Mouse (Mus musculus): ENCODE data around the gene Akt2. TPM values are rescaled to one million over a fixed set of nuclear protein-coding genes. Genes with fewer than 3 reads are reported as not detected.

The Akt2 gene
- polyA plus RNA-seq, 1 experiment from 2014 or later = 72.9 TPM

- H3K9me3 ChIP-seq (ENCODE audit: control insufficient read depth, low read length) = no peaks in the 10 kb centered on the region
- H3K27me3 ChIP-seq (ENCODE audit: control insufficient read depth, insufficient read depth, low read length) = no peaks in the 10 kb centered on the region
- DNase-seq (ENCODE audit: low spot score) = no peak
- peak overlapping the region; percentile 45 for H3K9ac ChIP-seq (ENCODE audit: low read length)
- no peaks in the 10 kb centered on the region; the same call in 1 of the 2 replicates for H3K36me3 ChIP-seq (ENCODE audit: control insufficient read depth, insufficient read depth, low read length)
- no peak for ATAC-seq (ENCODE audit: insufficient read depth, low FRiP score, low TSS enrichment)
- peaks cover 8% of the 10 kb centered on the region for H3K4me1 ChIP-seq (ENCODE audit: control insufficient read depth, insufficient read depth, low read length)
- H3K27ac ChIP-seq (ENCODE audit: low read depth, low read length) = no peak overlapping the region
- no peak overlapping the region for H3K4me2 ChIP-seq (ENCODE audit: low read depth)
- H3K4me3 ChIP-seq (ENCODE audit: low read depth, low read length) = no peak overlapping the region
- WGBS = 39% methylated on average over 5 of the region's 5 CpGs
Observed at GRCm38 (mm10) chr7:27607580-27607979, 16.2 kb downstream of the Akt2 start.

- Histone ChIP-seq H3K4me2 (ENCODE audit: low read depth) (no peak overlapping the region), H3K9me3 (ENCODE audit: control insufficient read depth, low read length) (no peaks in the 10 kb centered on the region), H3K36me3 (ENCODE audit: control insufficient read depth, insufficient read depth, low read length) (no peaks in the 10 kb centered on the region; the same call in 1 of the 2 replicates), H3K27ac (ENCODE audit: low read depth, low read length) (no peak overlapping the region), H3K9ac (ENCODE audit: low read length) (no peak overlapping the region), H3K4me3 (ENCODE audit: low read depth, low read length) (no peak overlapping the region), H3K4me1 (ENCODE audit: control insufficient read depth, insufficient read depth, low read length) (peaks cover 8% of the 10 kb centered on the region), H3K27me3 (ENCODE audit: control insufficient read depth, insufficient read depth, low read length) (no peaks in the 10 kb centered on the region)
- WGBS = 78% methylated on average over 3 of the region's 3 CpGs
- ATAC-seq (ENCODE audit: insufficient read depth, low FRiP score, low TSS enrichment) = no peak
- DNase-seq (ENCODE audit: low spot score) = no peak
Observed at GRCm38 (mm10) chr7:27608130-27608529, 16.8 kb downstream of the Akt2 start.

GRCm38 (mm10) chr7:27609285-27609684, 17.9 kb downstream of the Akt2 start:
- H3K9ac ChIP-seq (ENCODE audit: low read length) = no peak overlapping the region
- DNase-seq (ENCODE audit: low spot score) (no peak), ATAC-seq (ENCODE audit: insufficient read depth, low FRiP score, low TSS enrichment) (no peak)
- H3K4me1 ChIP-seq (ENCODE audit: control insufficient read depth, insufficient read depth, low read length) = peaks cover 8% of the 10 kb centered on the region
- no peaks in the 10 kb centered on the region; the same call in 1 of the 2 replicates for H3K36me3 ChIP-seq (ENCODE audit: control insufficient read depth, insufficient read depth, low read length)
- no peak overlapping the region for H3K4me3 ChIP-seq (ENCODE audit: low read depth, low read length)
- no peak overlapping the region for H3K4me2 ChIP-seq (ENCODE audit: low read depth)
- H3K27ac ChIP-seq (ENCODE audit: low read depth, low read length) = no peak overlapping the region
- no peaks in the 10 kb centered on the region for H3K27me3 ChIP-seq (ENCODE audit: control insufficient read depth, insufficient read depth, low read length)
- WGBS = 95% methylated on average over 4 of the region's 4 CpGs
- H3K9me3 ChIP-seq (ENCODE audit: control insufficient read depth, low read length) = no peaks in the 10 kb centered on the region

GRCm38 (mm10) chr7:27609688-27610087, 18.3 kb downstream of the Akt2 start:
- Histone ChIP-seq H3K36me3 (ENCODE audit: control insufficient read depth, insufficient read depth, low read length) (no peaks in the 10 kb centered on the region; the same call in 1 of the 2 replicates), H3K27me3 (ENCODE audit: control insufficient read depth, insufficient read depth, low read length) (no peaks in the 10 kb centered on the region), H3K4me2 (ENCODE audit: low read depth) (no peak overlapping the region), H3K27ac (ENCODE audit: low read depth, low read length) (no peak overlapping the region), H3K9ac (ENCODE audit: low read length) (no peak overlapping the region), H3K4me3 (ENCODE audit: low read depth, low read length) (no peak overlapping the region), H3K4me1 (ENCODE audit: control insufficient read depth, insufficient read depth, low read length) (peaks cover 8% of the 10 kb centered on the region), H3K9me3 (ENCODE audit: control insufficient read depth, low read length) (no peaks in the 10 kb centered on the region)
- 98% methylated on average over 2 of the region's 2 CpGs for WGBS
- ATAC-seq (ENCODE audit: insufficient read depth, low FRiP score, low TSS enrichment) (no peak), DNase-seq (ENCODE audit: low spot score) (no peak)

GRCm38 (mm10) chr7:27610370-27610769, 19.0 kb downstream of the Akt2 start:
- H3K9me3 ChIP-seq (ENCODE audit: control insufficient read depth, low read length) = no peaks in the 10 kb centered on the region
- H3K4me3 ChIP-seq (ENCODE audit: low read depth, low read length) = no peak overlapping the region
- no peaks in the 10 kb centered on the region for H3K27me3 ChIP-seq (ENCODE audit: control insufficient read depth, insufficient read depth, low read length)
- ATAC-seq (ENCODE audit: insufficient read depth, low FRiP score, low TSS enrichment) (no peak), DNase-seq (ENCODE audit: low spot score) (no peak)
- H3K9ac ChIP-seq (ENCODE audit: low read length) = no peak overlapping the region
- WGBS = 90% methylated on average over 3 of the region's 3 CpGs
- H3K36me3 ChIP-seq (ENCODE audit: control insufficient read depth, insufficient read depth, low read length) = no peaks in the 10 kb centered on the region; the same call in 1 of the 2 replicates
- peaks cover 8% of the 10 kb centered on the region for H3K4me1 ChIP-seq (ENCODE audit: control insufficient read depth, insufficient read depth, low read length)
- no peak overlapping the region for H3K27ac ChIP-seq (ENCODE audit: low read depth, low read length)
- H3K4me2 ChIP-seq (ENCODE audit: low read depth) = no peak overlapping the region

GRCm38 (mm10) chr7:27610871-27611270, 19.5 kb downstream of the Akt2 start:
- 95% methylated on average over 5 of the region's 5 CpGs for WGBS
- Histone ChIP-seq H3K27ac (ENCODE audit: low read depth, low read length) (no peak overlapping the region), H3K4me3 (ENCODE audit: low read depth, low read length) (no peak overlapping the region), H3K4me1 (ENCODE audit: control insufficient read depth, insufficient read depth, low read length) (peaks cover 8% of the 10 kb centered on the region), H3K36me3 (ENCODE audit: control insufficient read depth, insufficient read depth, low read length) (no peaks in the 10 kb centered on the region; the same call in 1 of the 2 replicates), H3K9me3 (ENCODE audit: control insufficient read depth, low read length) (no peaks in the 10 kb centered on the region), H3K9ac (ENCODE audit: low read length) (no peak overlapping the region), H3K4me2 (ENCODE audit: low read depth) (no peak overlapping the region), H3K27me3 (ENCODE audit: control insufficient read depth, insufficient read depth, low read length) (no peaks in the 10 kb centered on the region)
- DNase-seq (ENCODE audit: low spot score) = no peak
- ATAC-seq (ENCODE audit: insufficient read depth, low FRiP score, low TSS enrichment) = no peak

GRCm38 (mm10) chr7:27612940-27613339, 21.6 kb downstream of the Akt2 start:
- H3K27ac ChIP-seq (ENCODE audit: low read depth, low read length) = no peak overlapping the region
- H3K4me1 ChIP-seq (ENCODE audit: control insufficient read depth, insufficient read depth, low read length) = no peaks in the 10 kb centered on the region
- no peak overlapping the region for H3K4me2 ChIP-seq (ENCODE audit: low read depth)
- no peak overlapping the region for H3K9ac ChIP-seq (ENCODE audit: low read length)
- 89% methylated on average over 4 of the region's 4 CpGs for WGBS
- H3K4me3 ChIP-seq (ENCODE audit: low read depth, low read length) = no peak overlapping the region
- no peaks in the 10 kb centered on the region; the same call in 1 of the 2 replicates for H3K36me3 ChIP-seq (ENCODE audit: control insufficient read depth, insufficient read depth, low read length)
- no peaks in the 10 kb centered on the region for H3K9me3 ChIP-seq (ENCODE audit: control insufficient read depth, low read length)
- H3K27me3 ChIP-seq (ENCODE audit: control insufficient read depth, insufficient read depth, low read length) = no peaks in the 10 kb centered on the region
- ATAC-seq (ENCODE audit: insufficient read depth, low FRiP score, low TSS enrichment) (no peak), DNase-seq (ENCODE audit: low spot score) (no peak)

- Histone ChIP-seq H3K27ac (ENCODE audit: low read depth, low read length) (no peak overlapping the region), H3K9ac (ENCODE audit: low read length) (no peak overlapping the region), H3K4me3 (ENCODE audit: low read depth, low read length) (no peak overlapping the region), H3K9me3 (ENCODE audit: control insufficient read depth, low read length) (no peaks in the 10 kb centered on the region), H3K27me3 (ENCODE audit: control insufficient read depth, insufficient read depth, low read length) (no peaks in the 10 kb centered on the region), H3K4me2 (ENCODE audit: low read depth) (no peak overlapping the region), H3K4me1 (ENCODE audit: control insufficient read depth, insufficient read depth, low read length) (no peaks in the 10 kb centered on the region), H3K36me3 (ENCODE audit: control insufficient read depth, insufficient read depth, low read length) (peaks cover 3% of the 10 kb centered on the region; the same call in 1 of the 2 replicates)
- 71% methylated on average over 8 of the region's 8 CpGs for WGBS
- ATAC-seq (ENCODE audit: insufficient read depth, low FRiP score, low TSS enrichment) (no peak; the same call in 1 of the 2 replicates), DNase-seq (ENCODE audit: low spot score) (no peak)
Observed at GRCm38 (mm10) chr7:27613751-27614499, 22.6 kb downstream of the Akt2 start.

- H3K27me3 ChIP-seq (ENCODE audit: control insufficient read depth, insufficient read depth, low read length) = no peaks in the 10 kb centered on the region
- no peaks in the 10 kb centered on the region for H3K9me3 ChIP-seq (ENCODE audit: control insufficient read depth, low read length)
- no peak overlapping the region for H3K4me2 ChIP-seq (ENCODE audit: low read depth)
- ATAC-seq (ENCODE audit: insufficient read depth, low FRiP score, low TSS enrichment) (no peak), DNase-seq (ENCODE audit: low spot score) (no peak)
- H3K9ac ChIP-seq (ENCODE audit: low read length) = no peak overlapping the region
- peaks cover 8% of the 10 kb centered on the region; the same call in 1 of the 2 replicates for H3K36me3 ChIP-seq (ENCODE audit: control insufficient read depth, insufficient read depth, low read length)
- 75% methylated on average over 6 of the region's 6 CpGs for WGBS
- no peaks in the 10 kb centered on the region for H3K4me1 ChIP-seq (ENCODE audit: control insufficient read depth, insufficient read depth, low read length)
- no peak overlapping the region for H3K4me3 ChIP-seq (ENCODE audit: low read depth, low read length)
- no peak overlapping the region for H3K27ac ChIP-seq (ENCODE audit: low read depth, low read length)
Observed at GRCm38 (mm10) chr7:27621028-27621427, 29.7 kb downstream of the Akt2 start.
